Mouse (Mus musculus) layer of hippocampus, adult 6 months (tissue): ENCODE measurements around the gene Col25a1. TPM values are rescaled to one million over a fixed set of nuclear protein-coding genes. Genes with fewer than 3 reads are reported as not detected.

ENCODE experiments used
- long read RNA-seq, 2 experiments: library from polyadenylated mRNA; unstranded; transcript quantifications; one replicate each; pipeline ENCODE4 v2.0.0; 2019 to 2020
- polyA plus RNA-seq: library from polyadenylated mRNA; unstranded; fragments of <200 nt; fragmentation: Nextera tagmentation; gene quantifications from 2 replicates; pipeline ENCODE4 v1.2.3, GENCODE M21; 2021

Gene Col25a1
- 3.0 and 4.2 TPM in 2 replicates for polyA plus RNA-seq
- long read RNA-seq, experiment 1, partial matches to known transcripts, result 2 of 11 reads
- long read RNA-seq, experiment 1, other reads (novel, unspliced or antisense), result 9 of 11 reads
- long read RNA-seq, experiment 2, partial matches to known transcripts, result 3 of 13 reads
- long read RNA-seq, experiment 2, other reads (novel, unspliced or antisense), result 9 of 13 reads

DNA sequence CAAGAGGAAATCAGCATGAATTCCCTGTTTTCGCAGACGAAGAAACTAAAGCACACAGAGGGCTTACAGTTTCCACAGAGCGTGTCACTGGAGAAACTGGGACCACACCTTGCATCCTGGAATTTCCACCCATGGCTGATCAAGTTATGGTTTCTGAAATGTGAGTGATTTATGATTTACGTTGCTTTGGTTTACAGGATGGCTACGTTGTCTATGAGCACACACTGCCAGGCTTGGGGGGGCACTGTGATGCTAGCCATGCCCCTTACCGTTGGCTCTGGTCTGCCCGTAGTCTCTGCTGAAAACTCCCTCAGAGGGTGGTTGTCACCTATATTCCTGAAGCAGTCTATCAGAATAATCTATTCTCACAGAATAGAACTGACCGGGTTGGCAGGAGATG is at the start of gene Col25a1:
Gene Col25a1 (plus strand): TSS at position 301 of the 400 bp plus-strand sequence.

DNA sequence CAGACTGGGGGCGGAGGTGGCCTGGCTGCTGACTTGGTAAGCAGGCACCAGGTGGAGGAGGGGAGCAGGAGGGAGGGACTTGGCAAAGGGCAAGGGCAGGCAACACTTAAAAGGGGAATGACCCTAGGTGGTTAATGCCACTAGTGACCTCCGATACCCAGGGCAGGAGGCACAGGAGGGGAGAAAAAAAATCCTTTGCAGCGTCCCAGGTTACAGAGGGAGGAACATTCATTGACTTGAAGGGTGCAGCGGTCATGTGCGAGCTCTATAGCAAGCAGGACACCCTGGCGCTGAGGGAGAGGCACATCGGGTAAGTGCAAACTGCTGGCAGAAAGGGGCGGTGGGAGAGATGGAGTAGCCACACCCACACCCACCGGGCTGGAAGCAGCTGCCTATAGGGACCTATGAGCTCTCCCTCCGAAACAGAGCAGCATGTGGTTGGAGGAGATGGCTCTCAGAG is 486.2 kb downstream of the Col25a1 start, which contains the start of gene Etnppl:
Gene Etnppl (plus strand): TSS at position 10 of the 460 bp plus-strand sequence.

Other genes starting within 250 kb of the Col25a1 start
- gene Casp6, start 230.1 kb upstream of the Col25a1 start, polyA plus RNA-seq, result 6.4 and 11.8 TPM in 2 replicates
- 11.7 and 12.9 TPM in 2 replicates for gene Mcub, start 161.3 kb upstream of the Col25a1 start, polyA plus RNA-seq
- gene Sec24b, start 69.9 kb upstream of the Col25a1 start, polyA plus RNA-seq, result 34.3 and 44.9 TPM in 2 replicates